Mouse (Mus musculus) MEL (cell line): ENCODE measurements at regions not wholly inside any gene's neighbourhood (a gene's known extent, or its start where the extent isn't known, plus 50 kb on each side); places are given as distances from the start of the nearest gene placed in this dataset.
A peak's percentile ranks its signal among the peaks of the same experiment; 100 is the strongest.

Experiments used
- DNase-seq: peaks from one replicate; pipeline ENCODE4 v3.0.0; 2011; ENCODE audit warnings: low read depth, low spot score
- H3K27ac ChIP-seq: 2 replicates; pipeline ENCODE4 v1.5.1; 2012; ENCODE audit warnings: low read depth, mild to moderate bottlenecking, control low read depth, low read length, moderate library complexity; ENCODE audit not compliant: control insufficient read depth
- H3K27me3 ChIP-seq, 2 experiments: fragments of 150-350 bp in 1 of 2; sonication (generic) in 1 of 2; 2 replicates each; pipeline ENCODE4 v1.6.1; 2012; ENCODE audit warnings: low read length in 2 of 2, mild to moderate bottlenecking in 2 of 2, improper control_type of control experiment in 1 of 2, moderate library complexity in 1 of 2; ENCODE audit not compliant: insufficient read depth in 2 of 2, control insufficient read depth in 1 of 2
- H3K36me3 ChIP-seq, 2 experiments: 2 replicates each; pipeline ENCODE4 v1.6.1; 2012 to 2014; ENCODE audit warnings: low read length in 2 of 2, improper control_type of control experiment in 1 of 2, inconsistent platforms in 1 of 2, mild to moderate bottlenecking in 1 of 2; ENCODE audit not compliant: insufficient read depth in 2 of 2, control insufficient read depth in 1 of 2
- H3K4me1 ChIP-seq, 2 experiments: fragments of 150-350 bp in 1 of 2; sonication (generic) in 1 of 2; 2 replicates each; pipeline ENCODE4 v1.6.1; 2012; ENCODE audit warnings: low read length in 2 of 2, improper control_type of control experiment in 1 of 2, mild to moderate bottlenecking in 1 of 2; ENCODE audit not compliant: insufficient read depth in 2 of 2, control insufficient read depth in 1 of 2
- H3K4me3 ChIP-seq, 2 experiments: fragments of 150-350 bp in 1 of 2; sonication (generic) in 1 of 2; 2 replicates each; pipeline ENCODE4 v1.5.1; 2012; ENCODE audit warnings: low read depth in 2 of 2, low read length in 2 of 2, mild to moderate bottlenecking in 2 of 2, moderate library complexity in 2 of 2, control low read depth in 1 of 2, improper control_type of control experiment in 1 of 2; ENCODE audit not compliant: control insufficient read depth in 1 of 2, insufficient read depth in 1 of 2
- H3K79me2 ChIP-seq: 2 replicates; pipeline ENCODE4 v1.6.1; 2012; ENCODE audit warnings: mild to moderate bottlenecking, low read length, moderate library complexity; ENCODE audit not compliant: control insufficient read depth, poor library complexity, insufficient read depth
- H3K9ac ChIP-seq: 2 replicates; pipeline ENCODE4 v1.6.1; 2012; ENCODE audit warnings: low read depth, mild to moderate bottlenecking, control low read depth, low read length, moderate library complexity; ENCODE audit not compliant: control insufficient read depth, poor library complexity, severe bottlenecking
- H3K9me3 ChIP-seq: fragments of 150-350 bp; sonication (generic); replicated peaks from 2 replicates; pipeline ENCODE4 v1.6.1; 2012; ENCODE audit warnings: mild to moderate bottlenecking, low read length, improper control_type of control experiment, moderate library complexity; ENCODE audit not compliant: insufficient read depth
- CTCF ChIP-seq, 3 experiments: IDR thresholded peaks in 2 of 3; conservative IDR thresholded peaks in 1 of 3; 2 replicates each; pipeline ENCODE4 v1.5.1; 2011 to 2012; ENCODE audit warnings: low read length in 3 of 3, low read depth in 2 of 3, mild to moderate bottlenecking in 2 of 3, improper control_type of control experiment in 1 of 3, inconsistent platforms in 1 of 3, mixed read lengths in 1 of 3, moderate library complexity in 1 of 3; ENCODE audit not compliant: control insufficient read depth in 1 of 3, insufficient read depth in 1 of 3, poor library complexity in 1 of 3, severe bottlenecking in 1 of 3
- ELF1 ChIP-seq: IDR thresholded peaks from 2 replicates; pipeline ENCODE4 v1.6.1; 2014; ENCODE audit warnings: low read depth, mild to moderate bottlenecking, inconsistent platforms, low read length, improper control_type of control experiment, moderate library complexity
- GATA1 ChIP-seq: IDR thresholded peaks from 2 replicates; pipeline ENCODE4 v1.6.1; 2011; ENCODE audit warnings: low read depth, low read length, improper control_type of control experiment
- HCFC1 ChIP-seq: IDR thresholded peaks from 2 replicates; pipeline ENCODE4 v1.6.1; 2012; ENCODE audit warnings: low read depth, mild to moderate bottlenecking, inconsistent platforms, low read length, improper control_type of control experiment, moderate library complexity
- JUND ChIP-seq: IDR thresholded peaks from 2 replicates; pipeline ENCODE4 v1.6.1; 2011; ENCODE audit warnings: low read depth, mild to moderate bottlenecking, improper control_type of control experiment, low read length
- KAT2A ChIP-seq: conservative IDR thresholded peaks from 2 replicates; pipeline ENCODE4 v1.6.1; 2012; ENCODE audit warnings: low read depth, low read length, improper control_type of control experiment, inconsistent platforms
- MEF2A ChIP-seq: IDR thresholded peaks from 2 replicates; pipeline ENCODE4 v1.6.1; 2014; ENCODE audit warnings: low read depth, mild to moderate bottlenecking, inconsistent platforms, low read length, improper control_type of control experiment; ENCODE audit not compliant: poor library complexity, insufficient replicate concordance, severe bottlenecking; ENCODE audit errors: extremely low read depth
- MXI1 ChIP-seq: IDR thresholded peaks from 2 replicates; pipeline ENCODE4 v1.6.1; 2011; ENCODE audit warnings: mild to moderate bottlenecking, low read depth, low read length, improper control_type of control experiment
- MYB ChIP-seq: IDR thresholded peaks from 2 replicates; pipeline ENCODE4 v1.6.1; 2011; ENCODE audit warnings: mild to moderate bottlenecking, low read depth, low read length, improper control_type of control experiment
- MYC ChIP-seq: IDR thresholded peaks from 2 replicates; pipeline ENCODE4 v1.6.1; 2011; ENCODE audit warnings: low read depth, mild to moderate bottlenecking, low read length, improper control_type of control experiment, moderate library complexity
- NRF1 ChIP-seq: IDR thresholded peaks from 2 replicates; pipeline ENCODE4 v1.6.1; 2014; ENCODE audit warnings: low read depth, mild to moderate bottlenecking, inconsistent platforms, low read length, improper control_type of control experiment, moderate library complexity; ENCODE audit not compliant: poor library complexity, insufficient read depth, severe bottlenecking
- POLR2A ChIP-seq, 2 experiments: IDR thresholded peaks; 2 replicates each; pipeline ENCODE4 v1.6.1; 2011 to 2012; ENCODE audit warnings: low read length in 2 of 2, mild to moderate bottlenecking in 2 of 2, control low read depth in 1 of 2, improper control_type of control experiment in 1 of 2, low read depth in 1 of 2, moderate library complexity in 1 of 2; ENCODE audit not compliant: control insufficient read depth in 1 of 2, insufficient read depth in 1 of 2, poor library complexity in 1 of 2
- RAD21 ChIP-seq: IDR thresholded peaks from 2 replicates; pipeline ENCODE4 v1.6.1; 2011; ENCODE audit warnings: mild to moderate bottlenecking, low read depth, low read length, improper control_type of control experiment
- RCOR1 ChIP-seq: IDR thresholded peaks from 2 replicates; pipeline ENCODE4 v1.6.1; 2012; ENCODE audit warnings: low read depth, mild to moderate bottlenecking, inconsistent platforms, low read length, improper control_type of control experiment
- SIN3A ChIP-seq: IDR thresholded peaks from 2 replicates; pipeline ENCODE4 v1.6.1; 2012; ENCODE audit warnings: low read length, improper control_type of control experiment, inconsistent platforms
- SMC3 ChIP-seq: IDR thresholded peaks from 2 replicates; pipeline ENCODE4 v1.6.1; 2011; ENCODE audit warnings: low read depth, low read length, improper control_type of control experiment
- TAL1 ChIP-seq: IDR thresholded peaks from 2 replicates; pipeline ENCODE4 v1.6.1; 2012; ENCODE audit warnings: mild to moderate bottlenecking, inconsistent platforms, low read length, moderate library complexity, mixed read lengths
- TBP ChIP-seq: IDR thresholded peaks from 2 replicates; pipeline ENCODE4 v1.8.0; 2011; ENCODE audit warnings: low read depth, low read length, improper control_type of control experiment
- UBTF ChIP-seq: IDR thresholded peaks from 2 replicates; pipeline ENCODE4 v1.6.1; 2012; ENCODE audit warnings: low read depth, mild to moderate bottlenecking, inconsistent platforms, low read length, improper control_type of control experiment, moderate library complexity, borderline replicate concordance; ENCODE audit not compliant: insufficient read depth

DNA sequence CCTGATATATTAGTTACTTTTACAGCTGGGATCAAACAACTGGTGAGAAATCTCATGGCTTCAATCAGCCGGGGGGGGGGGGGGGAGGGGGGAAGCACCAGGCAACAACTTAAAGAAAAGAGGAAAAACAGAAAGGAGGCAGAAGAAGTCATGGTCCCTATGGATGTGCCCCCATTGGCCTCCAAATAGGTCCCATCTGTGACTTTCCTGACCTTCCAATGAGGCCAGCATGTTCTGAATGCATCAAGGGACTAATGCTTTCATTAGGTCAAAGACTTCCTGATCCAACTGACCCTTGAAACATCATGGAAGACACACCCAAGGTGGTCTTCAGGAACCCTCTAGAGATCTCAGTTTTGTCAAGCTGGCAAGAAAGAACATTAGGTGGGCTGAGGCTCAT is 162.5 kb upstream of the Runx1 start:
- Histone ChIP-seq H3K9me3 (no peaks in the 10 kb centered on the region), H3K27ac (no peak overlapping the region), H3K27me3 (no peaks in the 10 kb centered on the region; a peak in 2 of 4 replicates), H3K79me2 (no peaks in the 10 kb centered on the region), H3K4me3 (no peak overlapping the region), H3K4me1 (no peaks in the 10 kb centered on the region), H3K36me3 (no peaks in the 10 kb centered on the region), H3K9ac (no peak overlapping the region)
- DNase-seq: no peak
- TF ChIP-seq MYB: no peak
- no peak for TF ChIP-seq CTCF (IDR thresholded peaks at IDR 0.05 in 2 of 3, conservative IDR thresholded peaks at IDR 0.05 in 1 of 3; ENCODE audit: control insufficient read depth in 1 of 3, insufficient read depth in 1 of 3, low read depth in 2 of 3, low read length in 3 of 3, poor library complexity in 1 of 3, severe bottlenecking in 1 of 3)
- TF ChIP-seq NRF1: no peak
- TF ChIP-seq JUND: no peak
- TF ChIP-seq HCFC1: no peak
- no peak for TF ChIP-seq TBP
- no peak for TF ChIP-seq MXI1
- no peak for TF ChIP-seq KAT2A
- TF ChIP-seq MEF2A: no peak
- no peak for TF ChIP-seq TAL1
- TF ChIP-seq GATA1: no peak

GRCm38 (mm10) chr16:92988000-92988399 is 162.1 kb upstream of the Runx1 start:
- Histone ChIP-seq H3K9me3 (no peaks in the 10 kb centered on the region), H3K36me3 (no peaks in the 10 kb centered on the region), H3K4me3 (no peak overlapping the region), H3K79me2 (no peaks in the 10 kb centered on the region), H3K27me3 (no peaks in the 10 kb centered on the region; a peak in 2 of 4 replicates), H3K9ac (no peak overlapping the region), H3K27ac (no peak overlapping the region), H3K4me1 (no peaks in the 10 kb centered on the region)
- no peak for DNase-seq
- TF ChIP-seq RCOR1 (no peak), SMC3 (peak; percentile 31), RAD21 (peak; percentile 20), CTCF (IDR thresholded peaks at IDR 0.05 in 2 of 3, conservative IDR thresholded peaks at IDR 0.05 in 1 of 3; ENCODE audit: control insufficient read depth in 1 of 3, insufficient read depth in 1 of 3, low read depth in 2 of 3, low read length in 3 of 3, poor library complexity in 1 of 3, severe bottlenecking in 1 of 3) (peak in 1 of 3 experiments; percentile 14; a peak in 1 of 6 replicates)

GRCm38 (mm10) chr16:92985768-92986167 is 159.8 kb upstream of the Runx1 start:
- no peak overlapping the region for H3K9ac ChIP-seq

More at GRCm38 (mm10) chr16:92985768-92986167, 159.8 kb upstream of the Runx1 start:
- Histone ChIP-seq H3K79me2 (no peaks in the 10 kb centered on the region), H3K27me3 (no peaks in the 10 kb centered on the region; a peak in 1 of 4 replicates), H3K36me3 (no peaks in the 10 kb centered on the region), H3K9me3 (no peaks in the 10 kb centered on the region), H3K4me1 (no peaks in the 10 kb centered on the region), H3K27ac (no peak overlapping the region), H3K4me3 (no peak overlapping the region)
- no peak for DNase-seq
- TF ChIP-seq POLR2A (IDR thresholded peaks at IDR 0.05; ENCODE audit: control insufficient read depth in 1 of 2, insufficient read depth in 1 of 2, low read depth in 1 of 2, low read length in 2 of 2, poor library complexity in 1 of 2) (no peak), NRF1 (no peak), UBTF (no peak), SIN3A (no peak), ELF1 (no peak), MEF2A (no peak), MYC (no peak)
